Mouse (Mus musculus): ENCODE measurements around the gene Kti12. TPM values are rescaled to one million over a fixed set of nuclear protein-coding genes. Genes with fewer than 3 reads are reported as not detected.

Gene Kti12
- polyA plus RNA-seq, 2 experiments: 39.9 to 47.3 TPM

DNA sequence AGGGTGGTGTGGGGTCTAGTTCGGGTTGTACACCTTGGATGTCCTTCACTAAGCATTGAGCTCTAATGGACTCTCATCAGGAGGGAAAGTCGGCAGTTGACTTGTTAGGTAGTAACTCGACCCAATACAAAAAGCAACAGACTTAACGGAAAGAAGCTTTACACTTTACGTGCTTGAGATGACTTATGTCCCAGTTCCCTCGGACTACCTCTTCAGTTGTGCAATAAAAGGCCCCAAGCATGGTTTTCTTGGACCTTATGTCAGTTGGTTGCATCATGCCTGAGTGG lies 13.8 kb upstream of the Kti12 start:
- WGBS: under 1% methylated on average over 6 of the region's 6 CpGs

GRCm38 (mm10) chr4:108834115-108834970 lies 13.2 kb upstream of the Kti12 start, which contains the start of gene Txndc12:
Gene Txndc12 (plus strand): TSS chr4:108834601.
- Histone ChIP-seq H3K4me3 (replicated peaks; ENCODE audit: low read length) (peak within 1 kb of the TSS; percentile 97), H3K4me1 (ENCODE audit: control insufficient read depth, insufficient read depth, low read length) (peaks cover 12% of the 10 kb centered on the region), H3K4me2 (replicated peaks; ENCODE audit: low read depth, low read length, severe bottlenecking) (peak within 1 kb of the TSS; percentile 81), H3K9me3 (ENCODE audit: control insufficient read depth, low read length) (no peaks in the 10 kb centered on the region), H3K27ac (replicated peaks; ENCODE audit: low read depth, low read length) (peak within 1 kb of the TSS; percentile 97), H3K9ac (ENCODE audit: low read depth, low read length, severe bottlenecking) (peak within 1 kb of the TSS; percentile 99), H3K36me3 (ENCODE audit: control insufficient read depth, insufficient read depth, low read length) (peaks cover 10% of the 10 kb centered on the region; the same call in 1 of the 2 replicates), H3K27me3 (ENCODE audit: control insufficient read depth, insufficient read depth, low read length) (no peaks in the 10 kb centered on the region)
- ATAC-seq (ENCODE audit: low FRiP score, low read depth) (peak; percentile 83), DNase-seq (ENCODE audit: low spot score) (peak; percentile 91)
- TF ChIP-seq POLR2A (IDR thresholded peaks at IDR 0.05; ENCODE audit: borderline replicate concordance, extremely low read depth, insufficient read depth, insufficient read length): peak; percentile 73; the same call in 1 of the 2 replicates
- under 1% methylated on average over 34 of the region's 34 CpGs for WGBS

More for the DNA sequence above, 13.8 kb upstream of the Kti12 start:
- H3K4me1 ChIP-seq (ENCODE audit: control insufficient read depth, insufficient read depth, low read length): peaks cover 12% of the 10 kb centered on the region
- H3K4me3 ChIP-seq (replicated peaks; ENCODE audit: low read length): peak overlapping the region; percentile 97
- H3K9me3 ChIP-seq (ENCODE audit: control insufficient read depth, low read length): no peaks in the 10 kb centered on the region
- H3K27me3 ChIP-seq (ENCODE audit: control insufficient read depth, insufficient read depth, low read length): no peaks in the 10 kb centered on the region
- H3K36me3 ChIP-seq (ENCODE audit: control insufficient read depth, insufficient read depth, low read length): peaks cover 16% of the 10 kb centered on the region
- ATAC-seq (ENCODE audit: low FRiP score, low read depth) (no peak), DNase-seq (ENCODE audit: low spot score) (no peak)
- peak overlapping the region; percentile 81 for H3K4me2 ChIP-seq (replicated peaks; ENCODE audit: low read depth, low read length, severe bottlenecking)
- H3K27ac ChIP-seq (replicated peaks; ENCODE audit: low read depth, low read length): peak overlapping the region; percentile 97
- peak overlapping the region; percentile 99 for H3K9ac ChIP-seq (ENCODE audit: low read depth, low read length, severe bottlenecking)
- no peak; the same call in 1 of the 2 replicates for TF ChIP-seq POLR2A (IDR thresholded peaks at IDR 0.05; ENCODE audit: borderline replicate concordance, extremely low read depth, insufficient read depth, insufficient read length)

GRCm38 (mm10) chr4:108834971-108835311 lies 12.6 kb upstream of the Kti12 start:
- peak overlapping the region; percentile 97 for H3K27ac ChIP-seq (replicated peaks; ENCODE audit: low read depth, low read length)
- peaks cover 12% of the 10 kb centered on the region for H3K4me1 ChIP-seq (ENCODE audit: control insufficient read depth, insufficient read depth, low read length)
- no peaks in the 10 kb centered on the region for H3K9me3 ChIP-seq (ENCODE audit: control insufficient read depth, low read length)
- peaks cover 4% of the 10 kb centered on the region; the same call in 1 of the 2 replicates for H3K36me3 ChIP-seq (ENCODE audit: control insufficient read depth, insufficient read depth, low read length)
- no peak for ATAC-seq (ENCODE audit: low FRiP score, low read depth)
- H3K9ac ChIP-seq (ENCODE audit: low read depth, low read length, severe bottlenecking): peak overlapping the region; percentile 99
- no peak for TF ChIP-seq POLR2A (IDR thresholded peaks at IDR 0.05; ENCODE audit: borderline replicate concordance, extremely low read depth, insufficient read depth, insufficient read length)
- WGBS: under 1% methylated on average over 15 of the region's 15 CpGs
- H3K27me3 ChIP-seq (ENCODE audit: control insufficient read depth, insufficient read depth, low read length): no peaks in the 10 kb centered on the region
- peak overlapping the region; percentile 97 for H3K4me3 ChIP-seq (replicated peaks; ENCODE audit: low read length)
- DNase-seq (ENCODE audit: low spot score): no peak
- H3K4me2 ChIP-seq (replicated peaks; ENCODE audit: low read depth, low read length, severe bottlenecking): peak overlapping the region; percentile 81

DNA sequence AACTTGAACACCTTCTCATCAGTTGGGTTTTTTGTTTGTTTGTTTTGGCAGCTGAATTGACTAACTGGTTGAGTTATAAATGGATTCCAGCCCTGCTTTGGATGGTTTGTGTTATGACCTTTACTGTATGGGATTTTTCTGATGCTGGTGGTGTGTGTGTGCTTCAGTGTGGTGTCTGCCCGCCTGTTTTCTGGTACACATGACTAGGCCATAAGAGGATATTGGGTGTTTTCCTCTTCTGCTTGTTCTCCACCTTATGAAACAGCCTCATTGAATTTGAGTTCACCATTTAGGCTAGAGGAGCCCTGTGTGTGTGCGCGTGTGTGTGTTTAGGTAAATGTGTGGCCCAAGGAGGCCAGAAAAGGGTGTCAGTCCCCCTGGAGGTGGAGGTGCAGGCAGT lies 12.1 kb upstream of the Kti12 start:
- H3K4me1 ChIP-seq (ENCODE audit: control insufficient read depth, insufficient read depth, low read length): peaks cover 12% of the 10 kb centered on the region
- no peaks in the 10 kb centered on the region for H3K9me3 ChIP-seq (ENCODE audit: control insufficient read depth, low read length)
- H3K27ac ChIP-seq (replicated peaks; ENCODE audit: low read depth, low read length): no peak overlapping the region
- no peaks in the 10 kb centered on the region for H3K27me3 ChIP-seq (ENCODE audit: control insufficient read depth, insufficient read depth, low read length)
- TF ChIP-seq POLR2A (IDR thresholded peaks at IDR 0.05; ENCODE audit: borderline replicate concordance, extremely low read depth, insufficient read depth, insufficient read length): no peak
- peak overlapping the region; percentile 81 for H3K4me2 ChIP-seq (replicated peaks; ENCODE audit: low read depth, low read length, severe bottlenecking)
- DNase-seq (ENCODE audit: low spot score): no peak
- H3K4me3 ChIP-seq (replicated peaks; ENCODE audit: low read length): peak overlapping the region; percentile 97
- H3K36me3 ChIP-seq (ENCODE audit: control insufficient read depth, insufficient read depth, low read length): peaks cover 3% of the 10 kb centered on the region; the same call in 1 of the 2 replicates
- WGBS: 49% methylated on average over 3 of the region's 3 CpGs
- H3K9ac ChIP-seq (ENCODE audit: low read depth, low read length, severe bottlenecking): peak overlapping the region; percentile 99
- ATAC-seq (ENCODE audit: low FRiP score, low read depth): no peak

- Histone ChIP-seq H3K9me3 (ENCODE audit: control insufficient read depth, low read length) (no peaks in the 10 kb centered on the region), H3K4me2 (replicated peaks; ENCODE audit: low read depth, low read length, severe bottlenecking) (no peak overlapping the region), H3K4me3 (replicated peaks; ENCODE audit: low read length) (no peak overlapping the region), H3K36me3 (ENCODE audit: control insufficient read depth, insufficient read depth, low read length) (peaks cover 5% of the 10 kb centered on the region; the same call in 1 of the 2 replicates), H3K27me3 (ENCODE audit: control insufficient read depth, insufficient read depth, low read length) (no peaks in the 10 kb centered on the region), H3K9ac (ENCODE audit: low read depth, low read length, severe bottlenecking) (no peak overlapping the region), H3K27ac (replicated peaks; ENCODE audit: low read depth, low read length) (no peak overlapping the region), H3K4me1 (ENCODE audit: control insufficient read depth, insufficient read depth, low read length) (peaks cover 8% of the 10 kb centered on the region)
- ATAC-seq (ENCODE audit: low FRiP score, low read depth) (no peak), DNase-seq (ENCODE audit: low spot score) (no peak)
- no peak for TF ChIP-seq POLR2A (IDR thresholded peaks at IDR 0.05; ENCODE audit: borderline replicate concordance, extremely low read depth, insufficient read depth, insufficient read length)
- 72% methylated on average over 4 of the region's 4 CpGs for WGBS
Observed at GRCm38 (mm10) chr4:108838031-108838430, 9.6 kb upstream of the Kti12 start.
